Mouse (Mus musculus): Measurements from ENCODE around the gene 2510039O18Rik. TPM values are rescaled to one million over a fixed set of nuclear protein-coding genes. Genes with fewer than 3 reads are reported as not detected.

The 2510039O18Rik gene
- total and polyA plus RNA-seq, 3 experiments, result 23.9 to 32.8 (median 27.9) TPM

GRCm38 (mm10) chr4:147935904-147936303, 4.8 kb upstream of the 2510039O18Rik start:
- Histone ChIP-seq H3K9me3 (replicated peaks; ENCODE audit: low read length) (no peaks in the 10 kb centered on the region), H3K27ac (ENCODE audit: insufficient read depth, low read depth) (no peak overlapping the region), H3K4me3 (replicated peaks in 1 of 3; ENCODE audit: low read depth in 2 of 3, low read length in 2 of 3, poor library complexity in 1 of 3) (peak overlapping the region; percentile 48 to 96 (median 57)), H3K36me3 (replicated peaks in 1 of 2; ENCODE audit: control insufficient read depth in 1 of 2, insufficient read depth in 1 of 2, low read length in 1 of 2) (no peaks in the 10 kb centered on the region), H3K79me2 (replicated peaks; ENCODE audit: control insufficient read depth, extremely low read depth, insufficient read depth, poor library complexity, severe bottlenecking) (no peaks in the 10 kb centered on the region), H3K4me1 (ENCODE audit: control insufficient read depth in 1 of 2, insufficient read depth in 2 of 2) (peaks cover 10 to 24% of the 10 kb centered on the region in 2 experiments), H3K27me3 (replicated peaks) (peaks cover 58% of the 10 kb centered on the region), H3K9ac (ENCODE audit: insufficient read depth, low read depth) (peak overlapping the region; percentile 87), H3K4me2 (ENCODE audit: insufficient read depth, low read depth, poor library complexity, severe bottlenecking) (peak overlapping the region; percentile 52; the same call in 1 of the 2 replicates)
- TF ChIP-seq POLR2A (IDR thresholded peaks at IDR 0.05; ENCODE audit: low read depth, low read length), result no peak
- no peak for TF ChIP-seq USF2 (conservative IDR thresholded peaks at IDR 0.05; ENCODE audit: low read depth, low read length)
- no peak for TF ChIP-seq HCFC1 (IDR thresholded peaks at IDR 0.05; ENCODE audit: low read depth, low read length)
- TF ChIP-seq RAD21 (IDR thresholded peaks at IDR 0.05; ENCODE audit: low read depth, low read length), result no peak
- TF ChIP-seq MYC (IDR thresholded peaks at IDR 0.05; ENCODE audit: low read depth, low read length), result no peak
- no peak for TF ChIP-seq NELFE (IDR thresholded peaks at IDR 0.05; ENCODE audit: low read depth, low read length)
- TF ChIP-seq E2F4 (IDR thresholded peaks at IDR 0.05; ENCODE audit: insufficient replicate concordance, low read depth, low read length), result no peak
- no peak for TF ChIP-seq MAFK (IDR thresholded peaks at IDR 0.05; ENCODE audit: insufficient replicate concordance, low read length)
- no peak for TF ChIP-seq ZKSCAN1 (IDR thresholded peaks at IDR 0.05; ENCODE audit: borderline replicate concordance, low read depth, low read length)
- no peak for TF ChIP-seq MAX (IDR thresholded peaks at IDR 0.05; ENCODE audit: low read length)
- TF ChIP-seq IRF4 (IDR thresholded peaks at IDR 0.05; ENCODE audit: low read depth, low read length), result no peak
- no peak for DNase-seq (ENCODE audit: extremely low read depth)
- in situ Hi-C loops (cut with MboI; ENCODE audit: low pct_ligation_motif_present, low pct_unique_long_range_greater_than_20kb, low sequenced_read_pairs), result no loop called here
- dilution Hi-C loops (cut with MboI; ENCODE audit: extremely low pct_ligation_motif_present, extremely low pct_unique_long_range_greater_than_20kb, low sequenced_read_pairs), result no loop called here

- dilution Hi-C loops (cut with MboI; ENCODE audit: extremely low pct_ligation_motif_present, extremely low pct_unique_long_range_greater_than_20kb, low sequenced_read_pairs), result no loop called here
- in situ Hi-C loops (cut with MboI; ENCODE audit: low pct_ligation_motif_present, low pct_unique_long_range_greater_than_20kb, low sequenced_read_pairs), result no loop called here
- H3K4me3 ChIP-seq (replicated peaks in 1 of 3; ENCODE audit: low read depth in 2 of 3, low read length in 2 of 3, poor library complexity in 1 of 3), result peak within 1 kb of the TSS; percentile 48 to 96 (median 57)
- peak within 1 kb of the TSS; percentile 52 for H3K4me2 ChIP-seq (ENCODE audit: insufficient read depth, low read depth, poor library complexity, severe bottlenecking)
- peaks cover 4% of the 10 kb centered on the region for H3K79me2 ChIP-seq (replicated peaks; ENCODE audit: control insufficient read depth, extremely low read depth, insufficient read depth, poor library complexity, severe bottlenecking)
- DNase-seq (ENCODE audit: extremely low read depth), result peak; percentile 31
- H3K9me3 ChIP-seq (replicated peaks; ENCODE audit: low read length), result no peaks in the 10 kb centered on the region
- no peaks in the 10 kb centered on the region for H3K36me3 ChIP-seq (replicated peaks in 1 of 2; ENCODE audit: control insufficient read depth in 1 of 2, insufficient read depth in 1 of 2, low read length in 1 of 2)
- H3K27me3 ChIP-seq (replicated peaks), result peaks cover 58% of the 10 kb centered on the region
- peak within 1 kb of the TSS; percentile 87 for H3K9ac ChIP-seq (ENCODE audit: insufficient read depth, low read depth)
- H3K4me1 ChIP-seq (ENCODE audit: control insufficient read depth in 1 of 2, insufficient read depth in 2 of 2), result peaks cover 10 to 24% of the 10 kb centered on the region in 2 experiments
- H3K27ac ChIP-seq (ENCODE audit: insufficient read depth, low read depth), result no peak within 1 kb of the TSS
- TF ChIP-seq CTCF (conservative IDR thresholded peaks at IDR 0.05 in 1 of 2, IDR thresholded peaks at IDR 0.05 in 1 of 2; ENCODE audit: low read depth in 2 of 2, low read length in 2 of 2) (no peak), CHD1 (IDR thresholded peaks at IDR 0.05; ENCODE audit: low read depth, low read length) (no peak; the same call in 1 of the 2 replicates), JUND (conservative IDR thresholded peaks at IDR 0.05; ENCODE audit: low read depth, low read length) (no peak), USF2 (conservative IDR thresholded peaks at IDR 0.05; ENCODE audit: low read depth, low read length) (no peak), NRF1 (IDR thresholded peaks at IDR 0.05; ENCODE audit: low read depth, low read length) (peak; percentile 66), MAFK (IDR thresholded peaks at IDR 0.05; ENCODE audit: insufficient replicate concordance, low read length) (no peak), ELF1 (IDR thresholded peaks at IDR 0.05; ENCODE audit: low read depth, low read length) (peak; percentile 68), ZNF384 (IDR thresholded peaks at IDR 0.05; ENCODE audit: low read depth, low read length) (no peak), E2F4 (IDR thresholded peaks at IDR 0.05; ENCODE audit: insufficient replicate concordance, low read depth, low read length) (no peak), RCOR1 (conservative IDR thresholded peaks at IDR 0.05; ENCODE audit: low read depth, low read length) (no peak), POLR2A (IDR thresholded peaks at IDR 0.05; ENCODE audit: low read depth, low read length) (peak; percentile 87), SIN3A (IDR thresholded peaks at IDR 0.05; ENCODE audit: low read length) (peak; percentile 71), IRF4 (IDR thresholded peaks at IDR 0.05; ENCODE audit: low read depth, low read length) (peak; percentile 38), ZMIZ1 (IDR thresholded peaks at IDR 0.05; ENCODE audit: low read depth, low read length) (peak; percentile 92), ZKSCAN1 (IDR thresholded peaks at IDR 0.05; ENCODE audit: borderline replicate concordance, low read depth, low read length) (no peak), MAX (IDR thresholded peaks at IDR 0.05; ENCODE audit: low read length) (peak; percentile 52; the same call in 1 of the 2 replicates), MEF2A (IDR thresholded peaks at IDR 0.05; ENCODE audit: borderline replicate concordance, low read depth, low read length) (peak; percentile 26; the same call in 1 of the 2 replicates), POLR2AphosphoS2 (IDR thresholded peaks at IDR 0.05; ENCODE audit: low read depth, low read length) (peak; percentile 61; the same call in 1 of the 2 replicates), TBP (conservative IDR thresholded peaks at IDR 0.05; ENCODE audit: low read depth, low read length) (peak; percentile 75; the same call in 1 of the 2 replicates), EP300 (IDR thresholded peaks at IDR 0.05; ENCODE audit: low read length) (no peak), GABPA (IDR thresholded peaks at IDR 0.05; ENCODE audit: insufficient replicate concordance, low read depth, low read length) (no peak), NELFE (IDR thresholded peaks at IDR 0.05; ENCODE audit: low read depth, low read length) (peak; percentile 85), TCF12 (IDR thresholded peaks at IDR 0.05; ENCODE audit: low read depth, low read length) (peak; percentile 94), MAZ (IDR thresholded peaks at IDR 0.05; ENCODE audit: low read depth, low read length) (no peak), BHLHE40 (IDR thresholded peaks at IDR 0.05; ENCODE audit: low read depth, low read length) (0 out of 2 replicates have a peak, but pooled peaks have one; percentile 4), ZC3H11A (IDR thresholded peaks at IDR 0.05; ENCODE audit: low read depth, low read length) (no peak), MXI1 (IDR thresholded peaks at IDR 0.05; ENCODE audit: low read depth, low read length) (peak; percentile 82), RAD21 (IDR thresholded peaks at IDR 0.05; ENCODE audit: low read depth, low read length) (no peak)
Measured at GRCm38 (mm10) chr4:147936331-147936954, 4.3 kb upstream of the 2510039O18Rik start, which contains the start of gene Plod1. Gene Plod1 (minus strand): TSS chr4:147936767.

Data from CH12.LX (cell line).